Mouse (Mus musculus) adrenal gland, adult 2 months (tissue): ENCODE data around the gene Rcsd1. TPM values are rescaled to one million over a fixed set of nuclear protein-coding genes. Genes with fewer than 3 reads are reported as not detected.
A peak's percentile ranks its signal among the peaks of the same experiment; 100 is the strongest.

Source experiments
- DNase-seq: peaks from one replicate; pipeline ENCODE4 v3.0.0; 2021
- polyA plus RNA-seq: library from polyadenylated mRNA; depleted of rRNA; stranded (reverse); fragments of >200 nt; gene quantifications from 2 replicates; pipeline ENCODE4 v1.2.3, GENCODE M21; 2012
- total RNA-seq, 2 experiments: library from RNA; stranded (reverse); gene quantifications; 2 replicates each; pipeline ENCODE4 v1.2.3; 2021

Gene Rcsd1
- total and polyA plus RNA-seq, 3 experiments = 4.4 to 16.0 (median 13.5) TPM

DNA sequence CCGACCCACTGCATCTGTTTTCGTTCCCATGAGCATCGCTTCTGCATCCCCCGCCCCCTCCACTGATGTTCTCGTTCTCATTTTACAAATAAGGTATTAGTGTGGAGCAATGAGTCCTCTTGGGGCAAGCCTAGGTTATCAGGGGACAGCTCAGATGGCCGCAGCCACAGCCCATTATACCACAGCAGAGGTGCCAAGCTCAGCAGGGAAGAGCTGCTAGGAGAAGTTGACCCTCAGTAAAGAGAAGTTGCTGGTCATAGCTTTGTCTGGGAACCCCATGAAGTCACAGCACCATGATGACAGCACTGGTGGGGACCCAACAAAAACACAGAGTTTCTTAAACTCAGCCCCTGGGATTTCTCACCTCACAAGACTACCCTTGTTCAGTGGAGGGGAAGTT lies 47.8 kb downstream of the Rcsd1 start:
- no peak for DNase-seq

DNA sequence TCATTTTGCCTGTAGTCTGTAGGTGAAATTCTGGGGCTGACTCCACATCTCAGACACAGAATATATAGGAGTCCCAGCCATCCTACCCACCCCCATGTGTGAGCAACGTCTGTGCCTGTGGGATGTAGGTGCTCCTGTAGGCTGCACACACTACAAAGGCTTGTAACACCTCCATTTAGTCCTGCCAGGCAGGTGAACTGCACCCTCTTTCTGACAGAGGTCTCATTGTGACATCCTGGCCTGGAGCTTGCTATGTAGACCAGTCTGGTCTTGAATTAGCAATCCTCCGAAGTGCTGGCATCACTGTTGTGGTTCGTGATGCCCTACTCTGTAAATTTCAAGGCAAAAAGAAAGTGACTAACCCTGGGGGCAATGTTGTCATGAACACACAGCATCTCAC lies 48.4 kb downstream of the Rcsd1 start:
- no peak for DNase-seq

DNA sequence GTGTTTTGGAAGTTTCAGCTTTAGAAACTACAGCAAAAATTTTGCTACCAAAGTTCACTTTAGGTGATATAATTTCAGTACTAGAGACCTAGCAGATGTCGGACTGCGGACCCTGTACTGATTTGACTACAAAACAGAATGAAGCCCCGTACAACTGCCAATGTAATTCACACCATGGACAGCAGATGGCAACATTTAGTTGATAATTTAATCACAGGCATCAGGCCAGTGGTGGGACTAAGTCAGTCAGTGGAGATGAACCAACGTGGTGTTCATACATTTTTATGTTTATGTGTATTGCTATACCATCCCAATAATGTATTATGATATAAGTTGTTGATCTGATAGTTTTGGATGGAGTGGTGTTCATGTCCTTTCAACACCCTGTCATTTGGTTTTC lies 48.8 kb downstream of the Rcsd1 start:
- peak; percentile 47 for DNase-seq

DNA sequence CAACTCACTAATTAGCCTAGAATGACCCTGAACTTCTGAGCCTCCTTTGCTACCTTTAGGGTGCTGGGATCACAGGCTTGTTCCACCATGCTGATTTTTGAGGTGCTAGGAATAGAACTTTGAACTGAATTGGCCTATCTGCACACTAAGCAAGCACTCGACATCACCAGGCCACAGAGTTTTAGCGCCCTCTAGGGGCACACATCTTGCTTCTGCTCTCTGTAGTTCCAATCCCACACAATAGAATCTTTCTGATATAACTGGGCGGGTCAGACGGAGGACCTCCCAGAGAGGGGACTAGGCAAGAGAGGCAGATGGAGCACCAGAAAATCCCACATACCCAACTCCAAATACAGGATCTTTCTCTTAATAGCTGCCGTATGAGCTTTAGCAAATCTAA lies 51.0 kb downstream of the Rcsd1 start:
- DNase-seq = peak; percentile 79

DNA sequence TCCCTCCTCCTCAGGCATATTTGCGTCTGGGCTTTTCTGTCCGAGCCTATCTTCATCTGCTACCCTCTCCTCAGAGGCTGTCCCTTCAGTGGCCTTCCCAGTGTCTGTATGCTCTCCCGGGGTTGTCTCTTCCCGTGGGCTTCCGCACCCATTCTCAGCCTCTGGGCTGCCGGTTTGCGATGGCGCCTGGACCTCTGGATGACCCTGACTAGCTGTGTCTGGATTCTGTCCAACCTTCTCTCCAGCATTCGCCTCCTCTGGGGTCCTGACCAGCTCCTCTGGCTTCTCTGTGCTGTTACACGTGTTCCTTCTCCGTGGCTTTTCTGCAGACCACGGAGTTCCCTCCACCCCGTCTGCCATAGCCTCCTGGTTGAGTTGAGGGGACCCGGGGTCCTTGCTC lies 54.1 kb downstream of the Rcsd1 start:
- DNase-seq = no peak

DNA sequence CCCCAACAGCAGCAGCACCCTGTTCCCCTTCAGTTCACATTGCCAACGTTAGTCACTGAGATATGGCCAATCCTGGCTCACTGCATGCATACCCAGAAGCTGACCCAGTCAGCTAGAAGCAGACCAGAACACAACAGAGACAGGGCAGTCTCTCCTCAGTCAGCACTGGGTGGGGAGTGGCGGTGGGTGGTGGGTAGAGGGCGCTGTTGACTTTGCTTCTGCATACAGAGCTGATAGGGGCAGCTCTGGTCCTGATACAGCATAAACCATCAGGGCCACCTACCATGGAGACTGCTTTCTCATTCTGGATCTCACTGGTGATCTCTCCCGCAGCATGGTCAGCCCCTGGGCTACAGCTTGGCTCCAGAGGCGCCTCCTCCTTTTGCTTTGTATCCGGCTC lies 54.5 kb downstream of the Rcsd1 start:
- peak; percentile 42 for DNase-seq

DNA sequence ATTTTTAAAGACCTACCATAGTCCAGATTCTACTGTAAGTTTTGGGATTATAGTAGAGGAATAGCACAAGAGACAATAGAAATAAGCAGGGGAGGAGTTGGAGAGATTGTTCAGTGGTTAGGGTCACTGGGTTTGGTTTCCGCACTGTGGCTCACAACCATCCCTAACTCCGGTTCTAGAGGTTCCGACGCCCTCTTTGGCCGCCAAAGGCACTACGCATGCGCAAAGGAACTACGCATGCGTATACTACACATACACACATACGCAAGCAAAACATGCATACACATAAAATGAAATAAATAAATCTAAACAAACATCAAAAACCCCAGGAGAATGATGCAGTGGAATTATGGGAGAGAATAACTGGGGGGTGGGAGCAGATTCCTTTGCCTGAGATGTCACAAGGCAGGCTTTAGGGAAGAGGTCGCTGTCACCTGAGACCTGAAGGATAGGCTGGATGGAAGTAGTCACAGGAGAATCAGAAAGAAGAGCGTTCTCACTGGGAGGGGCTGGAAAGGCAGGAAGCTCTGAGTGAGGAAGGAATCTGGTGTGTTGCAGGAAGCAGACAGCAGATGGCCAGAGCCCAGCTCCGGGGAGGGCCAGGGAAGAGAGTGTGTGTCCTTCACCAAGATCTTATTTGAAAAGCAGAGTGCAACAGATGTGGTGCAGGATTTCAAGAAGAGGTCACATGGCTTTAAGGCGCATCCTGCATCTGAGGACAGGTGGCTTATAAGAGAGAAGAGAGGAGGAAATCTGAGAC lies 56.3 kb downstream of the Rcsd1 start:
- peak; percentile 32 for DNase-seq

DNA sequence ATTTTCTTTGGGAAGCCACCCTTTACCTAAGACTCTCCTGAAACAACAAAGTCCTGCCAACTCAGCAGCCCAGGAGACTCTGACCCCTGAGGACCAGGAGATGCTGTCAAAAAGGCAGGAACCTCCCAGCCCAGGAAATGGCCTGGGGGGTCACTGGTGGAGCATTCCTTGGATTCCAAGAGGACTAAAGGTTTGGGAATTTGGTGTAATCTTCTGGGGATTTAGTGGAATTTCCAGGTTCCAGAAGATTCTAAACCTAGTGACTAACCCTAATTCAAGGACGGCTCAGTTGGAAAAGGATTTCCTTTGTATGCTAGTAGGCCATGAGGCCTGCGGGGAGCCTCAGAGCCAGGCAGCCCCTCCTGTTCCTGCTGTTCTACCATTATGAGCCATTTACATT lies 57.0 kb downstream of the Rcsd1 start:
- peak; percentile 39 for DNase-seq

DNA sequence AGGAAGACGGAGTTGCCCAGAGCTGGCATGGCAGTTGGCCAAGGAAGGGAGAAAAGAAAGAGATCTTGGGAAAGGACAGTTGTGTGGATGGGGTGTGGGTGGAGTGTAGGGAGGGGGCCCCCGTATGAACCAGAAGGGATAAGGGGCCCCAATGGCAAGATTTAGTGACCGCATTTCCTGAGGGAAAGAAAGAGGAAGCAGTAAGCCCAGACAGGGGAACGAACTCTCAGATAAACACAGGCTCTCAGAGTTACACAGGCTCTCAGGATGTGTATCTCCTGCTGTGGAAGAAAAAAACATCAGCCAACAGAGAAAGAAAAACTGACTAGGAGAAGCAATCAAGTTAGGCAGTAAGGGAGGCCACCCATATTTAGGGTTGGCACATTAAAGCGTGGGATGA lies 58.4 kb downstream of the Rcsd1 start:
- no peak for DNase-seq

DNA sequence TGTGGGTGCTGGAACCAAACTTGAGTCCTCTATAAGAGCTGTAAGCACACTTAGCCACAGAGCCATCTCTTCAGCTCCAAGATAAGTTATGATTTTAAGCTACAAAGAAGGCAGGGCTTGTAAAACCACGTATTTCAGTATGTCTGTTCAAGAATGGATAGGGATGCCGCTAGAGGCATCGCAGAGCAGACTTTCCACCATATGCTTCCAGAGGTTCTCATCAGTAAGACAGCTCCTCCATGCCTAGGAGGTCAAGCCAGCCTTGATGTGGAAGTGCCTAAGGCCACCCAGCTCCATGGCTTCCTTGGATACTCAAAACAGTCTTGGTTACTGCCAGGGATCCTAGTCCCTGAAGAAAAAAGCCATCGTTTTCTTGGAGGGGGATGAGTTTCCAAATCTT lies 64.5 kb downstream of the Rcsd1 start:
- DNase-seq = no peak

DNA sequence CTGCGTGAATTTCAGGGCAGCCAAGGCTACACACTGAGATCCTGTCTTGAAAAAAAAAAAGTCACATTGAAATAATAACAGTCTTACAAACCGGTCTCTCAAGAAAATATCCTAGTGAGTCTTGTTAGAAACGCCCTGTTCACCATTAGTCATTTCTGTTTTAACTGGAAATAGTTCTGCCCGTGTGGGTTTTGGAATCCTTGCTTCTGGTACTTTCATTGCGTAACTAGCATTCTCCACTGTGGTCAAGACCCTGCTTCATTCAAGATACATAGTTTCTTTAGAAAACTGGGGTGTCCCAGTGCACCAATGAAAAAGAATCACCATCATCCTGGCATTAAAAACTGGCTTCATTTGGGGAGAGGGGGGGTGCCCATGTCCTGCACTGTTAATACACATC lies 65.8 kb downstream of the Rcsd1 start:
- DNase-seq = no peak

DNA sequence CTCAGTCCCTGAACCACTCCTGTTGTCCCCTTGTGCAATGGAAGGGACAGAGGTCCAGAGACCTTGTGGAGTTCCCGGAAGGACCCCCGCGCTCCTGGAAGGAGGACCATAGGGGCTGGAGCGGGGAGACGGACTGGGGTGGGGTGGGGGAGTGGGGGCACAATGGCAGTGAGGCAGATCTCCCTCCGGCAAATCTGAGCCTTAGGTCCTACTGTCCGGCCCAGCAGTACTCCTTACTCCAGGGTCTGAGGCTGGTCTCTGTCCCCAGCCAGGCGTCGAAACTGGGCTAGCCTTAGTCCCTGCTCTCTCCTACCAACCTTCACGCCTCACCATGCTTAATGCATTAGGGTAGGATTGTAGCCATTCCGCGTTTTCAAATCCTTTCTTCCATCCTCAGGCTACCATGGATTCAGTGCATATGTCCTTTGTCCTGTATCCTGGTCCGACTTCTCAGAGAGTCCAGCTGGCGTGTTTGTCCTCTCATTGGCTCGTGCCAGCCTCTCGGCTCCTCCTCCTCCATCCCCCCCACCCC lies 66.7 kb downstream of the Rcsd1 start:
- DNase-seq = peak; percentile 73

DNA sequence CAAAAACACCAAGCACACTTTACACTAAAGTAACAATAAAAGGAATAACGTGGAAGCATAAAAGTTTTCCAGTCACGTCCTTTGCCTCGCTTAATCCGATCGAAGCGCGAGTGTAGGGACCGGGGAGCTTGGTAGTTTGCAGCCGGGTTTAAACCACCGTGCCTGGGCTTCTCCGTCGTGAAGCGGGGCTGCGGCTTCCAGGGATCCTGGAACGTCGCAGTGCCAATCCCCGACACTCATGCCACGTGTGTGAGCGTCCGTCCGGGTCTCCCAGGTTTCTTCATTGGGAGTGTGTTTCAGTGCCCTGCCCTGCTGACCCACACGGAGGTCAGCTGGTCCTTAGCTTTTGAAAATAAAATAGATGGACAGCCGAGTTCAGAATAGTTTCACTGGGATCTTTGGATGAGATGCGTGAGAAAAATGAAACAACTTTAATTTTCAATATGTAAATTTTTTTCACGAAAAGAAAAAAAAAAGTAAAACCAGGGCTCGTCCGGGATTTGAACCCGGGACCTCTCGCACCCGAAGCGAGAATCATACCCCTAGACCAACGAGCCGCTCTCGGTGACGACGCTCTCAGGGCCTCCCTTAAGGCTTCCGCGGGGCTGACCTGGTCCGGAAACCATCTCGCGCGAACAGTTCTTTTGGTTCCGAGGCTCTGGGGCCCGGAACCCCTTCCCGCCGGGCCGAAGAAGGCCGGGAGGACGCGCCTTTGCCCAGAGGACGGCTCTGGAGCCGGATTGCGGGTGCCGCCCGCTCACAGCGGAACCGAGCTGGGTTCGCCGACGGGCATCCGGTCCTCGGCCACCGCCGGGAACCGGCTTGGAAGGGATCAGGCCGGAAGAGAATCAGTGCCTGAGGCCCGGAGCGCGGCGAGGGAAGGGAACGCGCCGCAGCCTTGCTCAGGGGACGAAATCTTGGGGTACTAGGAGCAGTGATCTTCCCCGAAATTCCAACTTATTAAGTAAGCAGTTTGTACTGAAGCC lies 67.5 kb downstream of the Rcsd1 start:
- peak; percentile 95 for DNase-seq

DNA sequence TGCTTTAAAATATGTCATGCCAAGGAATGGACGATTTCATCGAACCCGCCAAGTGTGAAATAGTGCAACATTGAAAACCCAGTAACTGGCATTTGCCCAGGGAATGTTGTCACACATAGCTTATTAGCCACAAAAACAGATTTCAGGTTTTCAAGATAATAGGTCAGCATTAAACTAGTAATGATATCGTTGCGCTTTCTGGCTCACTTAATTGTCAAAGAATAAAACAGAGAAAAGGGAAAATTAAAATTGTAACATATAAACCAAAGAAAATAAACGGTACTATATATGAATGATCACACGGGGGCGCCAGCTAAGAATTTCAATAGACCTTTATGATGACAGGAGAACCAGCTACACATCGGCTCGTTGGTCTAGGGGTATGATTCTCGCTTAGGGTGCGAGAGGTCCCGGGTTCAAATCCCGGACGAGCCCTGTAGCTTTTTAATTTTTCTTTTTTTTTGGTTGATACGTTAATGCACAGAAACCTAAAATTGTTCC lies 68.2 kb downstream of the Rcsd1 start:
- peak; percentile 76 for DNase-seq

DNA sequence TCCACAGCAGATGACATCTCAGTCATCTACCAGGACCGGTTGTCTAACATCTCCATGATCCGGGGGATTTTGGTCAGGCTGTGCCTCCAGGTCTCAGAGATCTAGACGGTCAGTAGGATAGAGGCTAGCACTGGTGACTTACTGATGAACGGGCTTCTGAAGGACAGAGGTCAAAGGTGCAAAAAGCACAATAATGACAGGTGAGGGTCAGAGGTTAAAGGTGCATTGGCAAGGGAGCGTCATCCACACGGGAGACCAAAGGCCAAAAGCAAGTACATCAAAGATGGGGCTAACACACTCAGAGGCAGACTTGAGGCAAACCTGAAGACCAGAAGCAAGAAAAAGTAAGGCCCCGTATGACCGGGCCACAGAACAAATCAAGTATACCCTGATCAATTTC lies 73.3 kb downstream of the Rcsd1 start:
- no peak for DNase-seq

DNA sequence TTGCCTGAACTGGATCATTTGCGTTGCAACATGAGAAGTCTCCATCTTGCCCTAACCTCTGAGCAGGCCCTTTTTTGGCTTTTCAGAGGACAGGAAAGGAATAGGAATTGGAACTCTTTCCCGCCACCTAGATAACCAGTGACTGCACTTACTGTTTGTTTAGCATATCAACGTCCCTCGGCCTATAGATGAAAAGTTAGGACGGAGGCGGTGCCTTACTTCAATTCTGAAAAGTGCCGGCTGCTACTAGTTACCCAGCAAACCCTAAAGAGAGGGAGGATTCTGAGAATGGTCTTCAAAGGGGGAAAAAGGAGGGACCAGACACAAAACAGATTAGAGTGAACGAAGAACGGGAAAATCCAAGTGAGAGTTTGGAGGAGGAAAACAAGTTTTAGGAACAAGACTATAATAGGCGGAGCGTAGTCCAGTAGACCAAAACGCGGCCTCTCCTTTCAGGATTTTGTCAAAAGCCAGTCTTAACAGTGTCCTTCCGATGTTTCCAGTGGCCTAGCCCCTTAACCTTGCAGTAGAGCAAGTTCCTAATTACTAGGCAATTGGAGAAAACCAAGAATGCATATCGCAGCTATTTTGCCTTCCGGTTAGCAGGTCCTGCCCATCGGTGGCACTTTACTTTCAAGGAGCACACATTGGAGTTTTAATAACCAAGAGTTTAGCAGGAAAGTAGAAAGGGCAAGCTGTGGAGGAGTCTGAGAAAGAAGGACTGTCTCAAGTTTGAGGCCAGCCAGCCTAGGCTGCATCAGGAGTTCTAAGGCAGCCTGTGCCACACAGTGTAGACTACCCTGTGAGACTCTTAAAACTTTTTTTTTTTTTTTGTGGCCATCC lies 74.3 kb downstream of the Rcsd1 start:
- no peak for DNase-seq

DNA sequence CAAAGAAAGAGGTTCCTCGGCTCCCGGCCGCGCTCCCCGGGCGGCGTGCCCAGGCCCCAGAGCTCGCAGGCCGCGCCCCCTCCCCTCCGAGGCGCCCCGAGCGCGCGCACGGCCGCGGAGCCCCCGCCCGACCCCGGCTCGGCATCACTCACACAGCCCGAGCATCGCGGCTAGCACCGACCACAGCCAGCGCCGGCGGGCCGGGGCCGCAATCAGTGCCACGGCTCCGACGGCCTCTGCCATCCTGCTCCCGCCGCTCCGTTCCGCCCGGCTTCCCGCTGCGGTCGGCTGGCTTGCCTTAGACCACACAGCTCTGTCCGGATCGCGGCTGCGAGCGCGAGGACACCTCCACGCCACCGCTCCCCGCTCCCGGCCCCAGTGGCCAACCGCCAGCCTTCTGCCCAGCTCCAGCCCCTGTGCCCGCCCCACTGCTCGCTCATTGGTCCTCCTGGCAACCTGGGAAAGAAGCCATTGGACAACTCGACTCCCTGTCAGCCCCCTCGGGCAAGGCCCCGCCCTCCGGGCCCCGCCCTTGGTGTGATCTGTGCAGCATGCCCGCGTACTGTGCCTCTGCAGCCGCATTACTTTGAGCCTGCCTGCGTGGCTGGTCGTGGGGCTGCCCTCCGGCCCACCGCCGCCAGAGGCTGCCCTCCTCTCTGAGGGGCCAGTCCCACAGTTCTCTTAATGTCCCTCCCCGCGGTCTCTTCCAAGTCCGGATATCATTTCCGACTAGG lies 75.2 kb downstream of the Rcsd1 start, which contains the start of gene Mpzl1:
Mpzl1 (minus strand) TSS at position 388 of the 734 bp plus-strand sequence.
- DNase-seq = peak; percentile 100

DNA sequence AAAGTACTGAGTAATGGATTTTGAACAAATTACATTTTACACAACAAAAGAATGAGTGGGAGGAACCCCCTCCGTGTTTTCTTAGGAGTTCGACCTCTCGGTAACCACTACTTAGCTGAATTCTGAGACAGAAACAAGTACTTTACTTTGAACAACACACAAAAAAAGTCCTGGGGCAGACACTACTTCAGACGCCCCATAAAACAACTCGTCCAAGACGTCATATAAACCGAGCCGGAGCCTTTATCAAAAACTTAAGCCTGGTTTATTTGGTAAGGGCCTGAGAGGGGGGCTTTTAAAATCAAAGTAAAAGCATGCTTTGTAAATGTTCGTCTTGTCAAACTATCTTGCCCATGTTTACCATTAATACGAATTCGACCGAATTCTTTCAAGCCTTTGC lies 76.2 kb downstream of the Rcsd1 start:
- no peak for DNase-seq

DNA sequence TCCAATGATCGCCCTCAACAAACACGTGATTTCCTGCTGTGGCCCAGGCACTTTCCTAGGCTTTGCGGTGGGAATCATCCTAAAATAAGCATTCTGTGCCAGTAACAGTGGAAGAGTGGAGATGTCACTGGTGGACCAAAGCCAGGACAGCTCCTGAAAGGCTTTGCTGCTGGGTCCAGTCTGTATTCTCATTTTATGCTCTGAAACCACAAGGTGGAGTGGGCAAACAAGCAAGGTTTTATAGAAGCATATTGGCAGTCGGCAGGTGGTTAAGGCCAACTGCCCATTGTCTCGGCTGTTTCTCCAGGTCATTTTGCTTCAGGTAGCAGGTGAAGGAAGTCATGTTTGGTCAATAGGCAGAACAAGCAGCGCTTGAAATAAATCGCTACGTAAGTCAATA lies 78.4 kb downstream of the Rcsd1 start:
- no peak for DNase-seq

DNA sequence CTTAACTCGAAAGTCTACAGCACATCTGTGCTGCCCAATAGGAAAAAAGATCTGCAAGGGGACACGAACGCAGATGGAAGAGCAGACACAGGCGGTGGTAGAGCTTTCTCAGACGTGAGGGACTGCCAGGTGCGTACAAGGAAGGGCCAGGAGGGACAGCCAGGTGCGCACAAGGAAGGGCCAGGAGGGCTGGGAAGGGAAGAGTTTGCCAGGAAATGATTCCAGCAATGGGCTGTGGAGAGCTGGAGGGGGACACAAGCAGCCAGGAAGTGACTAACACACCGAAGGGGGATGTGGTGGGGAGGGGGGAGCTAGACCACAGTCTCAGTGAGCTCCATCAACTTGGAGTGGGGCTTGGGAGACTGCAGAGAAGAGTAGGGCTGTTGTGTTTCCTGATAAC lies 79.6 kb downstream of the Rcsd1 start:
- DNase-seq = no peak

DNA sequence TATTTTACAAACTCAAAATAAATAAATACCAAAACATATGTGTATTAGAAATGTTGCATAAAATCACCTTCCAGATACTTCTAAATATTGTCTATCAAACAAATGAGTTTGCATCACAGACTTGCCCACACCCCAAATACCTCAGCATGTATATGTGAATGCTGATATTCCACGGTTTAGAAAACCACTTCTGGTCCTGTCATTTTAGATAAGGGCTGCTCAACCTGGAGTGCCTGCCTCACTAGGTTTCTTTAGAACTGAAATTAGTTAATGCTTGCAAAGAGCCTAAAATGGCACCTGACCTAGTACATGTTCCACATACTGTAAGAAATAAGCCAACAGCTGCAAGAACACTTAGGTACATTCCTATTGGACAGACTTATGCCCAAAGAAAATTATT lies 81.0 kb downstream of the Rcsd1 start:
- no peak for DNase-seq
